Mouse (Mus musculus): ENCODE results near the gene Rec8. TPM values are rescaled to one million over a fixed set of nuclear protein-coding genes. Genes with fewer than 3 reads are reported as not detected.

Rec8 gene
- polyA plus RNA-seq, 1 experiment from 2014 or later = 4.7 TPM

GRCm38 (mm10) chr14:55590748-55591330 lies 27.0 kb upstream of the Rec8 start, which contains the start of gene Psme2:
TSS of gene Psme2 (minus strand) at chr14:55591113.
- Histone ChIP-seq H3K36me3 (ENCODE audit: insufficient read depth, low read length) (peaks cover 17% of the 10 kb centered on the region), H3K4me1 (ENCODE audit: insufficient read depth, low read depth, low read length) (peaks cover 10% of the 10 kb centered on the region), H3K9me3 (ENCODE audit: low read length) (no peaks in the 10 kb centered on the region), H3K4me3 (ENCODE audit: low read depth, low read length) (peak within 1 kb of the TSS; percentile 91), H3K27ac (ENCODE audit: low read length) (peak within 1 kb of the TSS; percentile 96), H3K4me2 (replicated peaks; ENCODE audit: low read depth, low read length) (peak within 1 kb of the TSS; percentile 94), H3K9ac (replicated peaks; ENCODE audit: low read depth) (peak within 1 kb of the TSS; percentile 88), H3K27me3 (replicated peaks; ENCODE audit: insufficient read depth, low read length) (no peaks in the 10 kb centered on the region)
- ATAC-seq = peak; percentile 94
- peak; percentile 100 for DNase-seq (ENCODE audit: low spot score)
- no peak for TF ChIP-seq EP300 (IDR thresholded peaks at IDR 0.05)
- TF ChIP-seq CTCF (IDR thresholded peaks at IDR 0.05) = no peak
- under 1% methylated on average over 22 of the region's 22 CpGs for WGBS

DNA sequence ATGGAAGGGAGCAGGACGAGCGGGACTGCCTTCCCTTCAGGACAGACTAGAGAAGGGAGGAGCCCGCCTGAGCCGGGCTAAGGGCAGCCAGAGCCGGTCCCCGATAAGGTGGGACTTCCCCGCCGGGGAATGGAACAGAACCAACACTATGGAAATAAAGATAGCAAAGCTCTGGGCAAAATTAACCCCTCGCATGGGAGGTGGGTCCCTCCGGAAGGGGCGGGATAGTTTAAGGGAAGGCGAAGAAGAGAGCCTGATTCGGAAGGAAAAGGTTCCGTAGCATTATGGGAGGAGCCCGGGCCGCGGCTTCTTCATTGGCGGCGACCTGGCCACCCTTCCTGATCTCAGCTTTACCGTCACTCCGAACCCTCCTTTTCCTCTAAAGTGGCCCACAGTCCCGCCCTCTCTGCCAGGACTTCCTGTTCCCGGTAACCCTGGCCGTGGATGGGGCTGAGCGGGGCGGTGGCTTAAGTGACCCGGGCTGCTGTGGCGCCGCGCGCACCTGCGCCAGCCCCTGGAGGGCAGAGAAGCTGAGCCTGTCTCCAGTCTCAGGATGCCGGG lies 26.4 kb upstream of the Rec8 start, which contains the start of gene Rnf31:
TSS of gene Rnf31 (plus strand) at position 378 of the 561 bp plus-strand sequence.
- DNase-seq (ENCODE audit: low spot score) (peak; percentile 100), ATAC-seq (peak; percentile 91)
- Histone ChIP-seq H3K4me3 (ENCODE audit: low read depth, low read length) (peak within 1 kb of the TSS; percentile 91), H3K4me2 (replicated peaks; ENCODE audit: low read depth, low read length) (peak within 1 kb of the TSS; percentile 94), H3K36me3 (ENCODE audit: insufficient read depth, low read length) (peaks cover 23% of the 10 kb centered on the region), H3K4me1 (ENCODE audit: insufficient read depth, low read depth, low read length) (peaks cover 10% of the 10 kb centered on the region), H3K9ac (replicated peaks; ENCODE audit: low read depth) (peak within 1 kb of the TSS; percentile 88), H3K9me3 (ENCODE audit: low read length) (no peaks in the 10 kb centered on the region), H3K27ac (ENCODE audit: low read length) (peak within 1 kb of the TSS; percentile 96), H3K27me3 (replicated peaks; ENCODE audit: insufficient read depth, low read length) (no peaks in the 10 kb centered on the region)
- whole genome bisulfite sequencing = 2% methylated on average over 28 of the region's 33 CpGs
- TF ChIP-seq CTCF (IDR thresholded peaks at IDR 0.05) (no peak), EP300 (IDR thresholded peaks at IDR 0.05) (peak; percentile 80; the same call in 1 of the 2 replicates)

DNA sequence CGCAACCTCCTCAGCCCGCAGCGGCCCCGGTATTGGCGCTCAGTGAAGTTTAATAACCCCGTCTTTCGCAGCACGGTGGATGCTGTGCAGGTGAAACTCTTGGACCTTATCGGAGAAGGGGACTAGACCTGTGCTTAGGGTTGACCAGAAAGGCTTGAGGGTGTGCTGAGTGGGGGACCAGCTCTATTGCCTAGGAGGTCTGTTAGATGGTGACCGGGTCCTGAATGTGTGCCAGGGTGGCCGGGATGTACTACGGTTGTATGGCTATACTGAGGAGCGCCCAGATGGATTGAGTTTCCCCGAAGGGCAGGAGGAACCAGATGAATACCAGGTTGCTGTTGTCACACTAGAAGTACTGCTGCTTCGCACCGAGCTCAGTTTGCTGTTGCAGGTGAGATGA lies 25.6 kb upstream of the Rec8 start:
- no peak for DNase-seq (ENCODE audit: low spot score)

GRCm38 (mm10) chr14:55596036-55596690 lies 21.7 kb upstream of the Rec8 start:
- TF ChIP-seq EP300 (IDR thresholded peaks at IDR 0.05) (no peak), CTCF (IDR thresholded peaks at IDR 0.05) (no peak)
- 74% methylated on average over 13 of the region's 13 CpGs for WGBS
- peaks cover 7% of the 10 kb centered on the region for H3K4me1 ChIP-seq (ENCODE audit: insufficient read depth, low read depth, low read length)
- peaks cover 49% of the 10 kb centered on the region for H3K36me3 ChIP-seq (ENCODE audit: insufficient read depth, low read length)
- no peak overlapping the region for H3K4me2 ChIP-seq (replicated peaks; ENCODE audit: low read depth, low read length)
- H3K9me3 ChIP-seq (ENCODE audit: low read length) = no peaks in the 10 kb centered on the region
- DNase-seq (ENCODE audit: low spot score) = no peak
- H3K4me3 ChIP-seq (ENCODE audit: low read depth, low read length) = no peak overlapping the region
- no peak for ATAC-seq
- no peak overlapping the region for H3K27ac ChIP-seq (ENCODE audit: low read length)
- no peaks in the 10 kb centered on the region for H3K27me3 ChIP-seq (replicated peaks; ENCODE audit: insufficient read depth, low read length)
- no peak overlapping the region for H3K9ac ChIP-seq (replicated peaks; ENCODE audit: low read depth)

More for the DNA sequence above, 25.6 kb upstream of the Rec8 start:
- peak overlapping the region; percentile 94 for H3K4me2 ChIP-seq (replicated peaks; ENCODE audit: low read depth, low read length)
- H3K4me3 ChIP-seq (ENCODE audit: low read depth, low read length) = peak overlapping the region; percentile 91
- TF ChIP-seq EP300 (IDR thresholded peaks at IDR 0.05) (no peak), CTCF (IDR thresholded peaks at IDR 0.05) (no peak)
- peaks cover 10% of the 10 kb centered on the region for H3K4me1 ChIP-seq (ENCODE audit: insufficient read depth, low read depth, low read length)
- no peaks in the 10 kb centered on the region for H3K27me3 ChIP-seq (replicated peaks; ENCODE audit: insufficient read depth, low read length)
- ATAC-seq = no peak
- 4% methylated on average over 16 of the region's 16 CpGs for WGBS
- peaks cover 26% of the 10 kb centered on the region for H3K36me3 ChIP-seq (ENCODE audit: insufficient read depth, low read length)
- H3K27ac ChIP-seq (ENCODE audit: low read length) = peak overlapping the region; percentile 96
- peak overlapping the region; percentile 88 for H3K9ac ChIP-seq (replicated peaks; ENCODE audit: low read depth)
- no peaks in the 10 kb centered on the region for H3K9me3 ChIP-seq (ENCODE audit: low read length)

- no peak overlapping the region for H3K4me3 ChIP-seq (ENCODE audit: low read depth, low read length)
- peaks cover 52% of the 10 kb centered on the region for H3K36me3 ChIP-seq (ENCODE audit: insufficient read depth, low read length)
- H3K9me3 ChIP-seq (ENCODE audit: low read length) = no peaks in the 10 kb centered on the region
- WGBS = 95% methylated on average over 21 of the region's 21 CpGs
- no peak for TF ChIP-seq CTCF (IDR thresholded peaks at IDR 0.05)
- no peak for TF ChIP-seq EP300 (IDR thresholded peaks at IDR 0.05)
- H3K4me2 ChIP-seq (replicated peaks; ENCODE audit: low read depth, low read length) = no peak overlapping the region
- DNase-seq (ENCODE audit: low spot score) (no peak), ATAC-seq (no peak)
- H3K27ac ChIP-seq (ENCODE audit: low read length) = no peak overlapping the region
- no peak overlapping the region for H3K9ac ChIP-seq (replicated peaks; ENCODE audit: low read depth)
- H3K27me3 ChIP-seq (replicated peaks; ENCODE audit: insufficient read depth, low read length) = no peaks in the 10 kb centered on the region
- H3K4me1 ChIP-seq (ENCODE audit: insufficient read depth, low read depth, low read length) = no peaks in the 10 kb centered on the region; the same call in 1 of the 2 replicates
These were observed 19.1 kb upstream of the Rec8 start for GRCm38 (mm10) chr14:55598521-55599390.

All from lung, postnatal 0 days (tissue).